Mouse (Mus musculus) ovary, adult 18-20 months (tissue): ENCODE results near the gene Rgs9.
A peak's percentile ranks its signal among the peaks of the same experiment; 100 is the strongest.
"Not testable (repeated sequence)": the region's sequence is repeated elsewhere in the genome, so short reads cannot be mapped to it uniquely, and the experiment has no call there.

Experiments used
- DNase-seq: peaks from one replicate; pipeline ENCODE4 v3.0.0; 2022; ENCODE audit warnings: low spot score, mixed read lengths

Rgs9 gene

DNA sequence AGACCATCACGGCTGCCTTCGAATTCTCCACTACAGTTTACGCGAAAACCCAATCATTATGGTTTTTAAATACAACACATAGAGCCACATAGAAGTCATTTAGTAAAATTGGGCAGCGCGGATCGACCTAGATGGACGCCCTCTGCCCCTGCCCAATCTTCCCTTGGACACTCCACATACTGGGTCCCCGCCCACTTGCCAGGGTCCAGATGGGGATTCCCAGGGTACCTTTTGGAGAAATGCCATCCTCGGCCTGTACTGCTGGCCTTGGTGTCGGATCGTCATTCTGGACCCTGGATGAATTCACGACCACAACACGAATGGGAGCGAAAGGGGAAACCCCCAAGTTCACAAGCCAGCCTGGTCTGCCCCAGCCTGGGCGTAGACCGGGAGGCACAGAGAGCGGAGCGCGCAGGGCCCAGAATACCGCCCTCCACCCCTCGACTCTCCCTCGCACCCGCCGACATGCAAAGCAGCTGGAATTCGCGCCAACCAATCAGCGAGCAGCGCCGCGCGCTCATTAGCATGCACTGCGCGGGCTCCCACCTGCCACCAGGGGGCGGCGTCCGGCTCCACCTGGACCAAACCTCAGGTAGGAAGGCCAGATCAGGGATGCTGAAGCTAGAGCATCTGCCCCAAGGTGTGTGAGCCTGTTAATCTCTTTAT is at the start of gene Rgs9:
Gene Rgs9 (minus strand): TSS at position 420 of the 666 bp plus-strand sequence.
- peak; percentile 85 for DNase-seq

DNA sequence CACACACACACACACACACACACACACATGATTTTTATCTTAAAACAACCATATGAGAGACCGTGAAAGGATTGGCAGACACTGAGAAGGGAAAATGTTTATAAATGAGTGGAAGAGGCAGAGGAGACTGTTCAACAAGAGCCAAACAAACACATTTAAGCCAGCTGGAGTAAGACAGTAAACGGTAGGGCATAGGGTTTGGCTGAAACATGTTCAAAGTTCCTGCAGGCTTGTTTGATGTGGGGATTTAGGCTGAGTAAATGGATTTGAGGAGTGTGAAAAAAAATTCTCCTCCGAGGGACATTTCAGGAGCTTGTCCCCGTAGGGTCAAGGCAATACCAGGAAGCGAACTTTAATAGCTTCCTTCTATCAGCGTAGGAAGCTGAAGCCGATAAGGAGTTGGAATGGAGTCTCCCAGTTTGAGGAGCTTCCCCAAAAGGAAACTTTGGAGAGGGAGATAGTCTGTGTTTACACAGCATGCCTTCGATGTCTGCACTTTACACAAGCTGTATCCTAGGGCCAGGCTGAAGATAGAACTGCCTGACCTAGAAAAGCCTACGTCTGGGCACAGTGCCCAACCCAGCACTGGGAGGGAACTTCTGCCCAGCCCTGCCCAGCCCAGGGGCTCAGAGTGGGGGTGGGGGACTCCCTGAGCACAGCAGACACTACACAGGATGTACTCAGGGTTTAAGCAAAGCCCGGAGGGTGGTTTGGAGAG is 49.5 kb upstream of the Rgs9 start:
- DNase-seq: peak; percentile 94

DNA sequence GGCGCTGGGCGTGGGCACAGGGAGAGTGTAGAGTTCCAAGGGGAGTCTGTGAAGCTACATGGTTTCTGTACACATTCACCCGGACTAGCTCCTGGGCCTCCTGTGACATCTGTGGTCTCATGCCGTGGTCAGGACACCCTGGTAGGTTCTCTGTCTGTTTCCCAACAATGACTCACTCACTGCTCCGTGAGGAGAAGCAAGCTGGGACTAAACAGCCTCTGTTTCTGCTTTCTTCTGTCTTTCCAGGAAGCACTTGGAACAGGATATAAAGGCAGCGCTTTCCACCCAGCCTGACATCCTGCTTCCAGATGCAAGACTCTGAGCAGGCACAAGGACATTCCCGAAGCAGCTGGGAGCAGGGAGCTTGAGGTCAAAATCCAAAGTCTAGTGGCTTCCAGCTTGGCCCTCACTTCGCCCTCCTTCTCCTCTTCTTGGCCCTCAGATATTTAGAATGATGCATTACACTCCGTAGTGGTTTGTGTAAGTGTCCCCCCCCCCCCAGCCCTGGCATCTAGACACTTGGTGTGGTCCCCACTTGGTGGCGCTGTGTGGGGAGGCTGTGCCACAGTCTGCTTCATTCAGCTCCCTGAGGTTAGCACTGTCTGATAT is 46.2 kb upstream of the Rgs9 start:
- no peak for DNase-seq

DNA sequence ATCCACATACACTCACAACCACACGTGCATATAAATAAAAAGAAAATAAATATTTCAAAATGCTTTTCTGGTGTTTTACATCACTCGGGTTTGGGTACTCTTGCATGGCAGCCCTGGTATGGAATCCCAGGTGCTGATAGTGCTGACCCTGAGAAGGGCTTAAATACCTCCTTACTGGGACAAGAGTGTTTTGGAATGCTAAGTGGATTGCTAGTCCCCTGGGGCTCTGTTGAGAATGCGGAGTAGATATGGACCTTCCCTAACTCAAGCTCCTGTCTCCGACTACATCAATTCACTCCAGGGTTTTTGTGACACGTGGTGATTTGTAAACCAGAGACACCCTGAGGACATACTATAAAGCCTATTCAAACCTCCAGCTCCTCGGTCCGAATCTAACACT is 45.6 kb upstream of the Rgs9 start:
- DNase-seq: no peak

DNA sequence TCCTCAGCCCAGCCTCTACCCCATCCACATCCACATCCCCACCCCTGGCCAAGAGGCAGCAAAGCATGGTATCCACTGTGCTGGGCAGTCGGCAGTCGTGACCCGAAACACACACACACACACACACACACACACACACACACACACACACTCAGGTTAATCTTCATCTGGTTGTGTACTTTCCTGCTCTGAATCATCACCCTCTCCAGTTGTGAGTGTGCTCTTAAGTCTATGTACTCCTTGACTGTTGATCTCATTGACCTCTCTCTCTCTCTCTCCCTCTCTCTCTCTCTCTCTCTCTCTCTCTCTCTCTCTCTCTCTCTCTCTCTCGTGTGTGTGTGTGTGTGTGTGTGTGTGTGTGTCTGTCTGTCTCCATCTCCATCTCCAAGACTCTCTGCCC is 44.7 kb upstream of the Rgs9 start:
- not testable (repeated sequence) for DNase-seq

DNA sequence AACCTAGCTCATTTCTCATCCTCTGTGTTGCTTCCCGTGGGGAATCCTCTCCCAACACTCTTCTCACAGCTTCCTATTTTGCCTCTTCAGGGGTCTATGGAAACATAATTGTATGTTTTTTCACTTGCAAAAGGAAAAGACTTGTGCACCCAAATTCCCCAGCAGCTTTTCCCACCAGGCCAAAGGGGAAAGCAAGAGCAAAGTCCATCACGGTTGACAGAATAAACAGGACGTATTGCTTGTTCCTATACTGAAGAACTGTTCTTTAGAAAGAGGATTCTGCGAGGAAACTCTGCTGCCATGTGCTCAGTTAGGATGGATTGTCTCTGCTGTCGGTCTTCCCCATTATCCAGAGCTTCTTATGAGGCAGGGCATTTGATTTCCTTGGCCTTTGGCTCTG is 42.6 kb upstream of the Rgs9 start:
- no peak for DNase-seq

DNA sequence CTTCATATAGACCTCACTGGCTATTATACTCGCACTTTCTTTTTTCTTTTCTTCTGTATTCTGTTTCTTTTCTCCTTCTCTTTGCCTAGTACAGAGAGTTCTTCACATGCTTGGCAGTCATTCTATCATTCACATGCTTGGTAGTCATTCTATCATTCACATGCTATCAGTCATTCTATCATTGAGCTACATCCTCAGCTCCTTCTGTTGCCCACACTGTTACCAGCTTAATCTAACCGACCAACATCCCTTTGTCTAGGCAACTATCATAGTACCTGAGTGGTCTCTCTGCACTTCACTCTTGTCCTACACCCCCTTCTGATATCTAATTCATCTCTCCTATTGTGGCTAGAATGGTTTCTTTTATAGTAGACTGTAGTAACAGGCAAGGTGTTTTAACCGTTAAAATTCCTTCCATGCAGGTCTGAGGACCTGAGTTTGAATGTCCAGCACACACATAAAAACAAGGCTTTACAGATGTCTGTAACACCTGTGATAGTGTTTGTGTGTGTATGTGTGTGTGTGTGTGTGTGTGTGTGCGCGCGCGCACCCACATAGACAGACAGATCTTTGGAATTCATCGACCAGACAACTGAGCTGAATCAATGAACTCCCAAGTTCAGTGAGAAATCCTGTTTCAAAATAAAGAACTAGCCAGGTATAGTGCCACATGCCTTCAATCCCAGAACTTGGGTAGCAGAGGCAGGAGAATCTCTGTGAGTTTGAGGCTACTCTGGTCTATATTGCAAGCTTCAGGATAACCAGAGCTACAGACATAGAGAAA is 41.4 kb upstream of the Rgs9 start:
- DNase-seq: no peak

DNA sequence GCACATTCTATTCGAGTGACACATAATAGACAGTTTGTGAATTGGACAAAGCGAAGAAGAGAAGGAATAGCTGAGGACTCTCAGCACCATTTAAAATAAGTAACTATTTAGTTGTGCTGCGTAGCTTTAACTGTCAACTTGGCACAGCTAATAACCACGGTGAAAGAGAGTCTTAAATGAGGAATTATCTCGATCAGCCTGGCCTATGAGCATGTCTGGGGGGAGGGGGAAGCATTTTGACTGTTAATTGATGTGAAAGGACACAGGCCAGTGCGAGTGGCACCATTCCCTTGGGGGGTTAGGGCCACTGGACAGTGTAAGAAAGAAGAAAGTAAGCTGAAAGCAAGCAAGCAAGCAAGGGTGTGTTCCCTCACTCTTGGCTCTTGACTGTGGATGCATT is 38.0 kb upstream of the Rgs9 start:
- no peak for DNase-seq

DNA sequence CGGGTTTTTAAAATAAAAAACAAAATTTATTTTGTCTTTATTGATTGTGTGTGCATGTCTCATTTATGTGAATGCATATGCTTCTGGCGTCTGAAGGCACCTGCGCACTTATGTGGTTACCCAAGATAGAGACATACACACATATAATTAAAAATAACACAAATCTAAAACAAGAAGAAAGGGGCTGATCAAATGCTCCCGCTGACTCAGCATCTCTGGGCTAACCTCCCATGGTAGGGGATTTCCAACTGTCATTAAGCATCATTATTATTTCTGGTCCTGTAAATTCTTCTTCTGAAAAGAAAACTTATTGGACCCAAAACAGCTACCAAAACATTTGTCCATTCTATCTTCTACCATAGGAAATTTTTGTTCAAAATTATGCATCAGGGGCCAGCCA is 36.8 kb upstream of the Rgs9 start:
- no peak for DNase-seq

DNA sequence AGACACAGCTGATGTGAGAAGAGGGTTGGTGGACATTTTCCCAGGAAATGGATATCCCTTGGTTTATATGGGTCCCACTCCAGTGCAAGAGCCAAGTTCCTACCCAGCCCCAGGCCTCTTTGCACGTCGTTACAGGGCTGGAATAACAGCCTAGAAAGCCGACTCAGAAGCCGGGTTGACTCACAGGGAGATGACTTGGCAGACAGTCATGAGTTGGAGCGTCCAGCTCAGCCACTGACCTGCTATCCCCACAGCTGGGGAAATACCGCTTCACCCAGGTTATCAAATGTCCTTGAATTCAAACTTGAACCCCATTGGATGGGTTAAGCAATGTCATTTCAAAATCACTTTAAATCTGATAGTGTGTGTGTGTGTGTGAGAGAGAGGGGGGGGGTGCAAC is 34.8 kb upstream of the Rgs9 start:
- DNase-seq: no peak

DNA sequence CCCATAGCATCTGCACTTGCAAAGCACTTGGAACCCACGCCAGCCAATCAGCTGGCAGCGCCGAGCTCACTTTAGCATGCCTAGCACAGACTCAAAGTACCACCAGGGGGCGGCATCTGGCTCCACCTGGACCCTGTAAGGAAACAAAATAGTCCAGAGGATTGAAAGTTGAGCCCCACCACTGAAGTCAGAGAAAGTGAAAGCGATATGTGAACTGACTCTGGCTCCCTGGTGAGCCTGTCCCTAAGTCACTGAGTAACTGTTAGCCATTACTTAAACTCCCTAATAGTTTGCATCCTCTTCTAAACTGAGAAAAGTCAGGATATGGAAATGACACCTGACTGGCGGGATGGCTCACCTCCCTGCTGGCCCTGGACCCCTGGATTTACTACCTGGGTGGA is 33.5 kb upstream of the Rgs9 start:
- peak; percentile 85 for DNase-seq

DNA sequence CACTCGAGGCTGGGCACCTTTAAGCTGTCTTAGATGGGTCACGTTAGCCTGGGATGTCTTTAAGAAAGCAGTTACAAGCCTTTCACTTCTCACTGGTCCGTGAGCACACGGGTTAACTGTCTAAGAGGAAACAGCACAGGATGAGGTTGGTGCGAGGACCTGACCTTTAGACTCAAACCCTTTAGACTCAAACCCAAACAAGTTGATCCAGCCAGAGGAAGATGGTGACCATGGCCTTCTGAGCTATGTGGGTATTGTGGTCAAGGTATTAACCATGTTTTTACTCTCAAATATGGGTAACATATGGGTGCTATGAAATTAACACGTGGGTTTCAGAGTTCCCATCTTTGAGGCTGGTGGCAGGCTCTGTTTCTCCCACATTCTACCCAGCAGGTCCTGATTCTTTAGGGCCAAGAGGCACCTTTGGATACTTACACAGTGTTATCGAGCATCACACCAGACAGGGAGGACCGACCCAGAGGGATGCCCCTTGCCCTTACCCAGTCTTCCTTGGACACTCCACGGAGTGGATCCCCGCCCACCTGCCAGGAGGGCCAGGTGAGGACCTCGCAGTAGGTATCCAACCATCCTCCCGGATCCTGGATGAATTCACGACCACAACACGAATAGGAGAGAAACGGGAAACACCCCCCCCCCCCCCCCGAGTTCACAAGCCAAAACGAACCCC is 32.9 kb upstream of the Rgs9 start:
- no peak for DNase-seq

DNA sequence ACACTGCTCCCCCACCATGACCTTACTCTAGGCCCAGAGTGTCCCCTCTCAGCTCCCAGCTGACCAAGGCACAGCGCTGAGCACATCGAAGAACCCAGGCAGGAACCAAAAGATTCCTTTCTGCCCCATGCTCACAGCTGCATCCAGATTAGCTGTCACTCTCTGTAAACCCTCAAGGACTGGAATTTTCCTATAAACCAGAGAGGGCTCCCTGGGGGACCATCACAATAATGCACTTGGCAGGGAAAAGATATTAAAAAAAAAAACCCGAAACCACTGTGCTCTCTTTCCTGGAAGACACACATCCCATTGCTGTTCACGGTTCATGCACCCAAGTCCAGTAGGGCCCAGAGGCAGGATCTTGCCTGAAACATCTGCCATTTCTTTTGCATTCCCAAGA is 31.4 kb upstream of the Rgs9 start:
- DNase-seq: no peak

DNA sequence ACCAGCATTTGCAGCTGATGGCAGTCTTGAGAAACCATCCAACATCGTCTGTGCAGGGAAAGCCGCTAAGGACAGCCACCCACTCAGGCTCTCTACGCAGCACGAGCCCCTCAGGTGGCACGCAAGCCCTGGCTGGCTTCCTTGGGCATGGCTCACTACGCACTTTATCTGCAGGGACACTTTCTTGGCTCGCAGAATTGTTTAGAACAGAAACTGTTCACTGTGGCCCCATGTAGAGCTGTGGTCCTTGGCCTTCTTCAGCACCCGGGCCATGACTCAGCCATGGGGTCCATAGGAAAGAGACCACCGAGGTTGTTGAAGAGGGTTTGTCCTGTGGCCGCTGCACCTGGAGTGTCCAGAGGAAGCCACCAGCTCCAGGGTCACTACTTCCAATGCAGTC is 30.0 kb upstream of the Rgs9 start:
- no peak for DNase-seq

DNA sequence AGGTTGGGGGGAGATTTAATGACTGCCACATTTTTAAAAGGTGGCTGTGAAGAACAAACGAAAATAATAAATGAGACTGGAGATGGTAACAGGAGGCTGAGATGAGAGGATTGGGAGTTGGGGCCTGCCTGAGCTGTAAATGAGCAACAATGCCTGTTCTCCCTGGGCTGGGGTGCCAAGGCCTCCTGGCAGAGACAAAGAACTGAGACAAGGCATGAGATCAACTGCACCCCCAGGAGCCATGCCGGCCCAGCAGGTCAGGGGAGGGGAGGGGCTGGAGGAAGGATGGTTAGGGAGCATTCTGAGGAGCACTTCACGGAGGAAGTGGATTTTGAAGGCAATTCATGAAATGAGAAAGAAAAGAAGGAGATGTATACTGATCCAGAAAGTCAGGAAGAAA is 29.5 kb upstream of the Rgs9 start:
- DNase-seq: no peak

DNA sequence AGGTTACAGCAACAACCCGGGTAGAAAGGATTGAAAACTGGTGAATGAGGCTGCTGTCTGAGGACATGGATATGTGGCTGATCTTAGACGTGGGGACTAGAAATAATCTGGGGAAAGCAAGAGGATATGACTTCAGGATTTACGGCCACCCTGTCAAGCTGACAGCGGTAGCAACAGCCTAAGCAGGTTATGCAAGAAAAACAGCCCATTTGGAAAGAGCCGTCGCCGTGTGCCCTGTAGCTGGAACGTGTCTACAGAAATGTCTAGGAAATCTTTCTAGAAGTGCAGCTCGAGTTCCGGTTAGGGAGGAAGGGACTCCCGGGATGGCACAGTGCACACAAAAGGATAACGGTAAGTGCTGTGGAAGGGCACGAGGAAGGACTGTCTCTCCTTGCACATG is 28.3 kb upstream of the Rgs9 start:
- DNase-seq: no peak

DNA sequence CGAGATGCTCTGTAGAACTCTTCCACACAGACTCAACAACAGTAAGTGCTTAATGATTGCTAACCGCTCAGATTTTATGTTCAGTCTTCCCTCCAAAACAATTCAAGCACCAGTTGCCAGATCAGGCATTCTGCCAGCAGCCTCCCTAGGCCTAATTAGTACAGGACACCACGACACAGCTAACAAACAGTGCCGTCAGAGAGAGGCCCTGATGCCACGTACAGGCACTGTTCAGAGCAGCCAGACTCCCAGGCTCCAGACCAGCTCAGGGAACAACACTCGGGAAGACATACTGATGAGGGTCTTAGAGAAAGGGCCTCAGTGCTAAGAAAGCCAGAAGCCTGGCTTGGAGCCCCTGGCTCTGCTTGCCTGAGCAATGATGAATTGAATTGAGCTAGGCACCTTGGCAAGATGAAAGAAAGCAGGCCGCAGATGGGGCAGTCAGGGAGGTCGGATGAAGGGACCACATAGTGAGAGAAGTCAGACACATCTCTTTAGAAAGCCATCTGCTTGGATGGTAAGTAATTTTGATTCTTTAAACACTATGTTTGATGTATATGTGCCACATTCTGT is 22.5 kb upstream of the Rgs9 start:
- peak; percentile 38 for DNase-seq

DNA sequence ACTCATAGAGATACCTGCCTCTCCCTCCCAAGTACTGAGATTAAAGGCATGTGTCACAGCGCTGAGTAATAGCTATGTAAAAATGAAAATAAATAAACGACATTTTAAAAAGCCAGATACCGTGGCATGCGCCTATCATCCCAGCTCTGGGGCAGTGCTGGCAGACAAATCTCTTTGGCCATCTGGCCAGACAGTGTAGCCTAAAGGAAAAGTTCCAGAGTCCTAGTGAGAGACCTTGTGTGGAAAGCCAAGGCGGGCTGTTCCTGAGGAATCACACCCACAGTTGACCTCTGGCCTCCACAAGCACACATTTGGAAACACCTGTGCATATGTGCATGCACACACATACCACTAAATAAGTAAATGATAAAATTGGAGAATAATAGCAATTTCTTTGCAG is 22.0 kb upstream of the Rgs9 start:
- no peak for DNase-seq

DNA sequence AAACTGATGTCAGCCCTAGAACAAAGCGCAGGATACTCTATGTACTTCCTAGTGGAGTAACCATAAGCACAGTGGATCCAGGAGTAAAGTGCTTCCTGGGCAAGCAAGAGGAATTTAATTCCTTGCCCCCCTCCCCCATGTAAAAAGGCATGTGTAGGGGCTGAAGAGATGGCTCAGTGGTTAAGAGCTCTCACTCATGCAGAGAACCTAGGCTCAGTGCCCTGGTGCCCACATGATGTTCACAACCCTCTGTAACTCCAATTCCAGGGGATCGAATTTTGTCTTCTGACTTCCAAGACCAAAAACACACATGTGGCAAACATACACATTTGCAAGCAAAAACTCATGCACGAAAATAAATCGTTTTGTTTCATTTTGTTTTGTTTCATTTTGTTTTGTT is 21.5 kb upstream of the Rgs9 start:
- DNase-seq: no peak

DNA sequence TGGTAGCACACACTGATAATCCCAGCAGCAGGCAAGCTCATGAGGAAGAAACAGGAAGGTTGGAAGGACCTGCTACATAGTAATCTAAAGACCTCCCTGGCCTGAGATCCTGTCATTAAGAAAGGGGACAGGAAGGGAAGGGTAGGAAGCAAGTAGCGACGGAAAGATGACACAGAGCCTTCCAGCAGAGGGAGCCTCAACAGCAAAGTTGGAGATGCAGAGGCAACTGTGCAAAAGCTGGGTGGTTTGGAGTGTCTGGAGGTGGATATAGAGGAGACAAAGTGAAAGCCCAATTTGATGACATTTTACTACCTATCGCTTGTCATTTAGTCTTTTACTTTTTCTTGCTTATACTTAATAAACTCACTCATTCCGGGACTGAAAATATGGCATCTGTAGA is 19.0 kb upstream of the Rgs9 start:
- DNase-seq: no peak

DNA sequence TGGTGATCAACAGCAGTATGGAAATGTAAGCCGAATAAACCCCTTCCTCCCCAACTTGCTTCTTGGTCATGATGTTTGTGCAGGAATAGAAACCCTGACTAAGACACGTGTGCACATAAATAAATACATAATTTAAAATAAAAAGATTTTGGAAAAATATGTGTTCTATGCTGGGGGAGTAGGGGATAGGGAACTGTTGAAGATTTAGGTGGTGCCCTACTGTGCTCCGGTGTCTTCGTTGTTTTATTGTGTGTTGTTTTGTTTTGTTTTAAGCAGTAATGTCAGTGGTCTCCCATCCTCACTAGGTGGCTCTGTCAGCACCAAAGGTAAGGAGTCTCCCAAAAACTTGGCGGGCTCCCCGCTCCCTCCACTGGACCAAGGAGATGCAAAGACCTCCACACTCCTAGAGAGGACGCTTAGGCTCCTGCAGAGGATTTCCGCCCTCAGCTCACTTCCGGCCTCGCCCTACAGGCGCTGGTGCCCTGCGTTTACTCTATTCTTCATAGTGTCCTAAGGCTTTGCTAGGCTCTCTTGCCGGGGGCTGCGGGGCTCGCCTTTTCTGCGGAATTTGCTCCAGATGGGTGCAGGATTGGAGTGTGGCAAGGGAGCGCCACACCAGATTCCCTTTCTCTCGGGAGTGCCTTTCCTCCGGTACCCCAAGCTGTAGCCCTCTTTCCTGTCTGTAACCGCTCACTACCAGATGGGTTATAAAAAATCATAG is 14.1 kb upstream of the Rgs9 start:
- DNase-seq: peak; percentile 46
